Mouse (Mus musculus) thymus, postnatal 0 days (tissue): Measurements from ENCODE around the gene Nos1ap. TPM values are rescaled to one million over a fixed set of nuclear protein-coding genes. Genes with fewer than 3 reads are reported as not detected.

Experiments used
- DNase-seq: peaks from one replicate; pipeline ENCODE4 v3.0.0-alpha.2; 2015; ENCODE audit warnings: low spot score
- polyA plus RNA-seq: library from polyadenylated mRNA; unstranded; fragments of >200 nt; fragmentation: Nextera tagmentation; extraction: Ambion mirVana; gene quantifications from 2 replicates; pipeline ENCODE4 v1.2.1, GENCODE M21; 2015

Nos1ap gene
- polyA plus RNA-seq, 1 experiment from 2014 or later: 1.8 TPM

DNA sequence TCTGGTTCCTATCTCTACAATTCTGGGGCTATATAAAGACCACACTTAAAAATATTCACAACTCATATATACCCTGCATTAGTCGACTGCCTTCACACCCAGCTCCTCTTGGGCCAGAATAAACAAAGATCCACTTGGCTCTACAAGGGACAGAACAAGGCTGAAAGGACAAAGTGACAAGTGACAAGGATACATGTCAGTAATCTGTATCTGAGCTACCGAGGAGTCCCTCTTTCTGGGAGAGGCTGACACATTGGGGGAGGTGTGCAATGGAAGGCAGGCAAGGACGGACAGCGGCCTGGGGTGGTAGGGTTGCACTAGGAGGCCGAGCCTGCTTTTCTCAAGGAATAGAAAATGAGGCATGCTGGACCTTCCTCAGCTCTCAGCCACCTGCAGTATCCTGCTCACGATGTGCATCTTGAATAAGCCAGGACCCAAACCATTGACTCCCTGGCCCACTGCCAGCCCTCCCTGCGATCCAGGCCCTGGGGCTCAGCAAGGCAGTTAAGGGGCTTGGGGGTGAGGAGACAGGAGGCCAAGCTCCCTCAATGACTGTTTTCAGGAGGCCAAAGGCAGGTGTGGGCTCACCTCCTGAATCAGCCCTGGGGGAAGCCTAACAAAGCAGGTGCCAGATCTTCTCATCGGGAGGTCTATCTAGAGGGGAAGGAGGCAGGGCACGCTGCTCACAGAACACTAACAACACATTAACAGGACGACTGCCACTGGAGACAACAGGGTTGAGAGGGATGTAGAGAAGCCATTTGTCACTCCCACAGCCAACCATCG lies 87.0 kb downstream of the Nos1ap start:
- DNase-seq: no peak

GRCm38 (mm10) chr1:170501970-170502369 lies 87.7 kb downstream of the Nos1ap start:
- no peak for DNase-seq

DNA sequence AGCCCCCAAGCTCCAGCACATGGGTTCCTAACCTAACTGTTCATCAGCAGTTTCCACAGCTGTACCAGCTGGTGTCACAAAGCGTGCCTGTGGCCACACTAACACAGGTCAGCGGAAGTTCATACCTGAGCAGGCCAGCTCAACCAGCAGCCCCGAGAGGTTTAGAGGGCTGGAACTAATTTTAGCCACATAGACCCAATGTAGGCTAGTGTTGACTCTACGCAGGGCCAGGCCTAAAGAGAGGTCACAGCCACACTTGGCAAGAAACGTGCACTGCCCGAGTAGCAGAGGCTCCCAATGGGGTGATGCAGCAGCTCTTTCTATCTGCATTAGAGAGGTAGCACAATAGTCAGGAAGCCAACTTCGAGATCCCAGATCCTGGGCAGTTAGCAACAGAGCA lies 88.1 kb downstream of the Nos1ap start:
- DNase-seq: no peak

- DNase-seq: no peak
These were observed 89.8 kb downstream of the Nos1ap start for GRCm38 (mm10) chr1:170499891-170500290.

DNA sequence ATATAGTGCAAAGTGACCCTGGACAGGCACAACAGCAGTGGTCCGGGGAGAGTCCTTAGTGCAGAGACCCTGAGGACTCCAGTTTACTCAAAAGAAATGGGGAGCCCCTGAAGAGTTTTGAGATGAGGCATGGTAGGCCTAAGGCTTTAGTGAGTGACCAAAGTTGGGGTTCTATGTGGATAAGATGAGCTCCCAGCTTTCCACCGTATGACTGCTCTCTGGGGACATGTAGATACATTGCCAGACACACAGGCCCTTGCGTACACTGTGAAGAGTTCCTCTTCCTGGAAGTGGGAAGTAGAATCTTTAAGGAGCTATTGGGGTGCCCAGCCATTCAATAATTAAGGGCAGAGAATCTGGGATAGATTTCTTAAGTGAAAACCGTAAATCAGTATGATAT lies 90.2 kb downstream of the Nos1ap start:
- no peak for DNase-seq

GRCm38 (mm10) chr1:170498645-170499044 lies 91.0 kb downstream of the Nos1ap start:
- no peak for DNase-seq

DNA sequence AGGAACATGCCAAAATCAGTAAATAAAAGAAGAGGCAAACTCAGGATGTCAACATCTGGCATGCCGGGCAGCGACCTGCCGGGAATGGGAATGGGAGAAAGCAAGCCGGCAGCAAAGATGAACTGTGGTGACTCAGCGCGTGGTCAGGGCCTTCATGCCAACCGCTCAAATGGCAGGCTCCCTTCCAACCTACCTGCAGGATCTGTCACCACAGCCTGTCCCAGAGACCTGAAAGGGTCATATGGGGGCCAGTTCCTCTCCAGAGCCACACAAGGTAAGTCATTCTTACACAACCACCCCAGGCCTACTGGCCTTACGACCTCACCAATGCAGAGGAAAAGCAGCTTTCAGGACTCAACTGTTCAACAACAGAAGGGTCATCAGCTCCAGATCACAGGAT lies 93.4 kb downstream of the Nos1ap start:
- DNase-seq: no peak

DNA sequence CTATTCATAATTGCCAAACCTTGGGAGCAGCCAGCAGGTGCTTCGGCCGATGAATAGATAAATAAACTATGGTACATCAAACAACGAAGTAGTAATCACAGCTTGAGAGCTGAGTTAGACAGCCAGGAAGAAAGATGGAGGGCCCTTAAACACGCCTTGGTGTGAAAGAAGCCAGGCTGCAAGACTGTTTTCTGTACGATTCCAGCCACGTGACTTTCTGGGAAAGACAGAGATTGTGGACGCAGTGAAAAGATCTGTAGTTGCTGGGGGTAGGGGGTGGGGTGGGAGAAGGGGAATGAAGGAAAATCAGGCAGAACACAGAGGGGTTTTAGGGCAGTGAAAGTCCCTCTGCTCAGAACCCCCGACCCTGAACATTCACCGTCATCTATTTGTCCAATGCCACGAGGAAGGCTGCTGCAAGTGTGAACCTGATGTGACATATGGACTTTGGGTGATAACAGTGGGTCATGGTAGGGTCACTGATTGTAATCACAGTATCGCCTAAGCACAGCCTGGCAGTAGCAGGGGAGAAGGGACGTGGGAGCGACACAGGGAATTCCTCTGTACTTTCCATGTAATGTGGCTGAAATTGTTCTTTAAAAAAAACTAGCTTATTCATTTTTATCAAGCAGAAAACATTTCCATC lies 94.0 kb downstream of the Nos1ap start:
- DNase-seq: no peak

GRCm38 (mm10) chr1:170492527-170492926 lies 97.1 kb downstream of the Nos1ap start:
- DNase-seq: no peak

GRCm38 (mm10) chr1:170492027-170492426 lies 97.6 kb downstream of the Nos1ap start:
- no peak for DNase-seq

GRCm38 (mm10) chr1:170489936-170490335 lies 99.7 kb downstream of the Nos1ap start:
- DNase-seq: no peak

- DNase-seq: no peak
These were observed 100.2 kb downstream of the Nos1ap start for GRCm38 (mm10) chr1:170489450-170489849.

DNA sequence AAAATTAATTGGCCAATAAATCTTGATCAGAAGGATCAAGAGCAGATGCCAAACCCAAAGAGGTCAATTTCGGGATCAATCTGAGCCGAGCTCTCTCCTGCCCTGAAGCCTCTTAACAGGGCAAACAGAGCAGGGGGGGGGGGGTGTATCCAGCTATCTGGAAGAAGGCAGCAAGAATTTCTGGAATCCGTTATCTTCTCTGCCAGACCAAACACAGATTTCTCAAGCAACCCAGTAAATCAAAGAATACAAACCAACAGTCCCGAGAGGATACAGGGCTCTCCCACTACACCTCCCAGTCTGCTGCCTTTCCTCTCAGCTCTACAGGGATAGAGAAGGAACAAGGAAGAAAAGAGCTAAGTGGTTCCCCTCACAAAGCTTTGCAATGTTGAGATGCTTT lies 104.5 kb downstream of the Nos1ap start:
- DNase-seq: no peak

DNA sequence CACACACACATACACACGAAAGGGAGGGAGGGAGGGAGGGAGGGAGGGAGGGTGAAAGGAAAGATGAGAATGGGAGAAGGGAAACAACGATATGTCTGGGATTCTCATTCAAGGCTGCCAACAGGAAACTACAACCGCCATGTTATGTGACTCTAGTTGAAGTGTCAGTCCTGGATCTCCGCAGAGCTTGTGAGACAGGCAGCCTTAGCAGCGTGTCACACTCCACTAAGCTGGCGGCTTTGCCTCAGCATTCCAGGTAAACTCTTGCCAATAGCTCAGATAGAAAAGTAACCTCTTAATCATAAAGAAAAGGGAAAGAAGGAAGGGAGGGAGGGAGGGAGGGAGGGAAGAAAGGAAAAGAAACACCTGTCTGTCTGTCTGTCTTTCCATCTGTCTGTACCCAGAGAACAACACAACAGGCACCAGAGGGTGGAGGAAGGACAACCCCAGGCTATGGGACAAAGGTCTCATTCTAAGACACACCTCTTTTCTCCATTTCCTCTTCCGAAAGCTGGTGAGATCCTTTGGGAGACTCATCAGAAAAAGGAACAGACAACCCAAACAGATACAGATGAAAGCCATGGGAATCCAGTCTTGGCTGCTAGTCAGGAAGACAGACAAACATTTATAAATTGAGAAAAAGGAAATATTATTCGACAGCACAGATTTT lies 107.3 kb downstream of the Nos1ap start:
- DNase-seq: no peak

- no peak for DNase-seq
These were observed 108.6 kb downstream of the Nos1ap start for GRCm38 (mm10) chr1:170481093-170481492.

GRCm38 (mm10) chr1:170479458-170479798 lies 110.2 kb downstream of the Nos1ap start:
- no peak for DNase-seq

- DNase-seq: no peak
These were observed 110.7 kb downstream of the Nos1ap start for GRCm38 (mm10) chr1:170478791-170479457.

- DNase-seq: no peak
These were observed 111.7 kb downstream of the Nos1ap start for GRCm38 (mm10) chr1:170477636-170478600.

- no peak for DNase-seq
These were observed 116.2 kb downstream of the Nos1ap start for GRCm38 (mm10) chr1:170473460-170473859.

DNA sequence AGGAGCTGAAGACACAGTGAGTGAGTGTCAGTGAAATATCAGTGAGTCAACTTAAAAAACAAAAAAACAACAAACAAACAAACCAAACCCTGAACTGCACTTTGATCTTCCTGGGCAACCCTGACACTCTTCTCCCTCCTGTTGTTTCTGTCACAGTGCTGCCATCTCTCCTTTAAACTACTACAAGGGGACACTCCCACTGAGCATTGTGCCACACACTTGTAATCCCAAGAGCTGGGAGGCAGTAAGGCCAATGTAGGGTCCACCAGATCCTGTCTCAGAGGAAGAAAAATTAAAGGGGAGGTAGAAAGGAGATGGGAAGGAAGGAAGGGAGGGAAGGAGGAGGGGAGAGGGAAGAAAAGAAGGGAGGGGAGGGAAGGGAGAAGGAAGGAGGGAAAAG lies 116.8 kb downstream of the Nos1ap start:
- no peak for DNase-seq
